Mouse (Mus musculus) stomach, embryonic 14.5 days (tissue): ENCODE data around the gene Zdhhc18. TPM values are rescaled to one million over a fixed set of nuclear protein-coding genes. Genes with fewer than 3 reads are reported as not detected.
A peak's percentile ranks its signal among the peaks of the same experiment; 100 is the strongest.

Experiments
- ATAC-seq: fragments of 200-750 bp; cut with Nextera tagmentation; 2 replicates; pipeline ENCODE4 v1.8.0; 2017; ENCODE audit warnings: low read depth, moderate TSS enrichment; ENCODE audit not compliant: insufficient number of reproducible peaks, insufficient read depth, low FRiP score
- H3K27ac ChIP-seq: fragments of 300-500 bp; sonication (generic); 2 replicates; pipeline ENCODE4 v1.5.1; 2014; ENCODE audit warnings: mild to moderate bottlenecking, low read length, moderate library complexity, mixed read lengths
- H3K27me3 ChIP-seq: fragments of 300-500 bp; sonication (generic); 2 replicates; pipeline ENCODE4 v1.6.1; 2014; ENCODE audit warnings: low read length, control low read depth, mixed read lengths; ENCODE audit not compliant: control insufficient read depth, insufficient read depth
- H3K36me3 ChIP-seq: fragments of 300-500 bp; sonication (generic); 2 replicates; pipeline ENCODE4 v1.6.1; 2014; ENCODE audit warnings: mild to moderate bottlenecking, control low read depth, low read length, moderate library complexity, mixed read lengths; ENCODE audit not compliant: control insufficient read depth, insufficient read depth
- H3K4me1 ChIP-seq: fragments of 300-500 bp; sonication (generic); 2 replicates; pipeline ENCODE4 v1.6.1; 2014; ENCODE audit warnings: low read length, control low read depth, mixed read lengths; ENCODE audit not compliant: control insufficient read depth, insufficient read depth
- H3K4me2 ChIP-seq: fragments of 300-500 bp; sonication (generic); replicated peaks from 2 replicates; pipeline ENCODE4 v1.6.1; 2014; ENCODE audit warnings: low read depth, low read length, control low read depth
- H3K4me3 ChIP-seq: fragments of 300-500 bp; sonication (generic); 2 replicates; pipeline ENCODE4 v1.5.1; 2014; ENCODE audit warnings: low read depth, low read length, control low read depth
- H3K9ac ChIP-seq: fragments of 300-500 bp; sonication (generic); replicated peaks from 2 replicates; pipeline ENCODE4 v1.6.1; 2014; ENCODE audit warnings: low read depth, mild to moderate bottlenecking, control low read depth, low read length, moderate library complexity, mixed read lengths
- H3K9me3 ChIP-seq: fragments of 300-500 bp; sonication (generic); 2 replicates; pipeline ENCODE4 v1.6.1; 2016; ENCODE audit warnings: low read depth, low read length, control low read depth; ENCODE audit not compliant: control insufficient read depth
- WGBS: fragments of 180-500 bp; shearing (Covaris S2); extraction: QIAGEN DNeasy Blood & Tissue Kit; methylation state at CpG from one replicate; pipeline ENCODE4 v1.1.7; 2014; 5-methylcytosine and 5-hydroxymethylcytosine counted together
- polyA plus RNA-seq: library from polyadenylated mRNA; unstranded; fragments of >200 nt; fragmentation: Nextera tagmentation; extraction: Ambion mirVana; gene quantifications from 2 replicates; pipeline ENCODE4 v1.2.1, GENCODE M21; 2014

Gene Zdhhc18
- polyA plus RNA-seq, 1 experiment from 2014 or later, result 3.2 TPM

GRCm38 (mm10) chr4:133671184-133671880 is 21.4 kb upstream of the Zdhhc18 start:
- ATAC-seq, result no peak
- Histone ChIP-seq H3K4me1 (peaks cover 38% of the 10 kb centered on the region), H3K4me3 (peak overlapping the region; percentile 65), H3K4me2 (peak overlapping the region; percentile 79), H3K9ac (peak overlapping the region; percentile 73), H3K27me3 (no peaks in the 10 kb centered on the region), H3K9me3 (no peaks in the 10 kb centered on the region), H3K36me3 (no peaks in the 10 kb centered on the region; the same call in 1 of the 2 replicates), H3K27ac (peak overlapping the region; percentile 100)
- 4% methylated on average over 13 of the region's 13 CpGs for WGBS

- H3K27ac ChIP-seq, result no peak overlapping the region
- 51% methylated on average over 6 of the region's 6 CpGs for WGBS
- ATAC-seq, result no peak
Measured at GRCm38 (mm10) chr4:133669652-133670210, 19.8 kb upstream of the Zdhhc18 start.

GRCm38 (mm10) chr4:133668537-133668936 is 18.6 kb upstream of the Zdhhc18 start:
- no peaks in the 10 kb centered on the region for H3K27me3 ChIP-seq

More at GRCm38 (mm10) chr4:133669652-133670210, 19.8 kb upstream of the Zdhhc18 start:
- Histone ChIP-seq H3K4me3 (no peak overlapping the region), H3K36me3 (no peaks in the 10 kb centered on the region; the same call in 1 of the 2 replicates), H3K9me3 (no peaks in the 10 kb centered on the region), H3K4me1 (peaks cover 27% of the 10 kb centered on the region), H3K27me3 (no peaks in the 10 kb centered on the region), H3K4me2 (no peak overlapping the region), H3K9ac (no peak overlapping the region)

GRCm38 (mm10) chr4:133666199-133666598 is 16.2 kb upstream of the Zdhhc18 start:
- Histone ChIP-seq H3K4me3 (no peak overlapping the region), H3K27me3 (no peaks in the 10 kb centered on the region), H3K9ac (no peak overlapping the region), H3K4me2 (no peak overlapping the region), H3K36me3 (peaks cover 8% of the 10 kb centered on the region), H3K27ac (0 out of 2 replicates have a peak overlapping the region, but pooled peaks have one; percentile 33), H3K9me3 (no peaks in the 10 kb centered on the region), H3K4me1 (peaks cover 17% of the 10 kb centered on the region)
- no peak for ATAC-seq
- WGBS, result 81% methylated on average over 6 of the region's 6 CpGs

More at GRCm38 (mm10) chr4:133668537-133668936, 18.6 kb upstream of the Zdhhc18 start:
- H3K4me1 ChIP-seq, result peaks cover 17% of the 10 kb centered on the region
- ATAC-seq, result no peak
- no peak overlapping the region for H3K4me3 ChIP-seq
- no peaks in the 10 kb centered on the region for H3K9me3 ChIP-seq
- H3K36me3 ChIP-seq, result no peaks in the 10 kb centered on the region; the same call in 1 of the 2 replicates
- no peak overlapping the region for H3K9ac ChIP-seq
- WGBS, result 60% methylated on average over 3 of the region's 3 CpGs
- H3K4me2 ChIP-seq, result no peak overlapping the region
- H3K27ac ChIP-seq, result no peak overlapping the region

GRCm38 (mm10) chr4:133665118-133665517 is 15.2 kb upstream of the Zdhhc18 start:
- Histone ChIP-seq H3K36me3 (peaks cover 8% of the 10 kb centered on the region), H3K9ac (no peak overlapping the region), H3K4me2 (no peak overlapping the region), H3K4me3 (no peak overlapping the region), H3K9me3 (no peaks in the 10 kb centered on the region), H3K27ac (0 out of 2 replicates have a peak overlapping the region, but pooled peaks have one; percentile 10), H3K27me3 (no peaks in the 10 kb centered on the region), H3K4me1 (peaks cover 18% of the 10 kb centered on the region)
- WGBS, result 49% methylated on average over 11 of the region's 11 CpGs
- ATAC-seq, result no peak

GRCm38 (mm10) chr4:133662945-133663344 is 13.0 kb upstream of the Zdhhc18 start:
- Histone ChIP-seq H3K9me3 (no peaks in the 10 kb centered on the region), H3K4me1 (peaks cover 28% of the 10 kb centered on the region), H3K4me3 (no peak overlapping the region), H3K36me3 (peaks cover 8% of the 10 kb centered on the region), H3K9ac (no peak overlapping the region), H3K27ac (no peak overlapping the region), H3K4me2 (no peak overlapping the region), H3K27me3 (no peaks in the 10 kb centered on the region)
- ATAC-seq, result no peak
- WGBS, result 84% methylated on average over 8 of the region's 8 CpGs

GRCm38 (mm10) chr4:133662421-133662820 is 12.5 kb upstream of the Zdhhc18 start:
- Histone ChIP-seq H3K27ac (no peak overlapping the region), H3K36me3 (peaks cover 8% of the 10 kb centered on the region), H3K9me3 (no peaks in the 10 kb centered on the region), H3K4me2 (no peak overlapping the region), H3K4me1 (peaks cover 28% of the 10 kb centered on the region), H3K4me3 (no peak overlapping the region), H3K27me3 (no peaks in the 10 kb centered on the region), H3K9ac (no peak overlapping the region)
- 83% methylated on average over 8 of the region's 8 CpGs for WGBS
- no peak for ATAC-seq

- Histone ChIP-seq H3K27me3 (no peaks in the 10 kb centered on the region), H3K9ac (no peak overlapping the region), H3K4me3 (peak overlapping the region; percentile 19), H3K36me3 (peaks cover 8% of the 10 kb centered on the region), H3K27ac (peak overlapping the region; percentile 95), H3K4me1 (peaks cover 28% of the 10 kb centered on the region), H3K4me2 (peak overlapping the region; percentile 43), H3K9me3 (no peaks in the 10 kb centered on the region)
- whole genome bisulfite sequencing, result 8% methylated on average over 10 of the region's 10 CpGs
- peak; percentile 57 for ATAC-seq
Measured at GRCm38 (mm10) chr4:133660193-133661155, 10.5 kb upstream of the Zdhhc18 start.
